Mouse (Mus musculus) thymus, postnatal 0 days (tissue): ENCODE data around the gene Bcam. TPM values are rescaled to one million over a fixed set of nuclear protein-coding genes. Genes with fewer than 3 reads are reported as not detected.

ENCODE experiments used
- DNase-seq: peaks from one replicate; pipeline ENCODE4 v3.0.0-alpha.2; 2015; ENCODE audit warnings: low spot score
- polyA plus RNA-seq: library from polyadenylated mRNA; unstranded; fragments of >200 nt; fragmentation: Nextera tagmentation; extraction: Ambion mirVana; gene quantifications from 2 replicates; pipeline ENCODE4 v1.2.1, GENCODE M21; 2015

Gene Bcam
- polyA plus RNA-seq, 1 experiment from 2014 or later, result 30.9 TPM

GRCm38 (mm10) chr7:19754065-19754464, 16.8 kb downstream of the Bcam start:
- no peak for DNase-seq

GRCm38 (mm10) chr7:19753587-19753986, 17.2 kb downstream of the Bcam start:
- DNase-seq, result no peak

GRCm38 (mm10) chr7:19752652-19753051, 18.2 kb downstream of the Bcam start:
- DNase-seq, result no peak

DNA sequence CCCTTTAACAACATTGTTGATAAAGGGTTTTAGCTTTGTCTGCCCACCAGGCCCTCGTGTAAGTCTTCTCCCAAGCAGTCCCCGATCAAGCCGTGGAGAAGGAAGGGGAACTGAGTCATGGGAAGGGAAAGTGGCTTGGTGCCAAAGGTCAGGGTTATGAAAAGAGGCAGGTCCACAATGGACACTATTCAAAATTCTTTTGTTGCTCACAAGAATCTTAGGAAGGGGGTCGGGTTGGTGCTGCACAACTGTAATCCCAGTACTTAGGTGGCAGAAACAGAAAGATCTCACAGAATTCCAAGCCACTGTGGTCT, 19.8 kb downstream of the Bcam start:
- no peak for DNase-seq

DNA sequence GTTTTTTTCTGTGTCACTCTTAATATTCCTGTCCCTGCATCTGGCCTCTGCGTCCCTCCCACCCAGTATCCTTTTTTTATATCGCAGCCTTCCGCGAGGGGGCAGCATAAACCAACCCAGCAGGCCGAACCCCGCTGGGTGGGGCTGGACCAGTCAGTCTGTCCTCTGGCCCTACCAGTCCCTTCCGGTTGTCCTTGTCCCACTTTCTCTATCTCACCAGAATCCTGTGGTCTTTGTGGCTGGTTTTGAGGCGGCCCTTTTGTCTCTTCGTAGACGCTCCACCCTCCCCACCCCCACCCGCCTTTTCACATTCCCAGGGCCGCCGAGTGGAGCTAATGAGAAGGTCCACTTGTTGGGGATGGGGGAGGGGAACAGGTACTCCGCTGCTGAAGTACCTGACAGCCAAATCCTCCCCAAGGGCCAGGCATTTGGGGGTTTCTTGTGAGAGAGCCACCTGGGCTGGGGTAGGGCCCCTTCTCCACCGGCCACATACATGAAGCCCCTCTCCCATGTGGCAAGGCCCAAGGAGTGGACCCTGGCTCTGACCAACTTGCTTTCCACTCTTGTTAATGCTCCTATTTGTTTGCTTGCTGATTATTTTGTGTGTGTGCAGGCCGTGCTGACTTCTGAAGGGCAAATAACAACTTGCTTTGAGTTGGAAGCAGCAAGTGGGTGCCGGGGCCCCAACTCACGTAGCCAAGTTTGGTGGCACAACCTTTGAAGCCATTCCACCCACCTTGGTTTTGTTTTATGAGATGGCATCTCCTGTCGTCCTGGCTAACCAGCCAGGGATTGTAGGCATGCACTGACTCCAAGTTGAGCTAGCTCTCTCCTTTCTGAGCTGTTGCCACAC, 20.4 kb downstream of the Bcam start, which contains the start of gene Nectin2:
TSS of gene Nectin2 (minus strand) at position 267 of the 853 bp plus-strand sequence.
- peak; percentile 39 for DNase-seq

DNA sequence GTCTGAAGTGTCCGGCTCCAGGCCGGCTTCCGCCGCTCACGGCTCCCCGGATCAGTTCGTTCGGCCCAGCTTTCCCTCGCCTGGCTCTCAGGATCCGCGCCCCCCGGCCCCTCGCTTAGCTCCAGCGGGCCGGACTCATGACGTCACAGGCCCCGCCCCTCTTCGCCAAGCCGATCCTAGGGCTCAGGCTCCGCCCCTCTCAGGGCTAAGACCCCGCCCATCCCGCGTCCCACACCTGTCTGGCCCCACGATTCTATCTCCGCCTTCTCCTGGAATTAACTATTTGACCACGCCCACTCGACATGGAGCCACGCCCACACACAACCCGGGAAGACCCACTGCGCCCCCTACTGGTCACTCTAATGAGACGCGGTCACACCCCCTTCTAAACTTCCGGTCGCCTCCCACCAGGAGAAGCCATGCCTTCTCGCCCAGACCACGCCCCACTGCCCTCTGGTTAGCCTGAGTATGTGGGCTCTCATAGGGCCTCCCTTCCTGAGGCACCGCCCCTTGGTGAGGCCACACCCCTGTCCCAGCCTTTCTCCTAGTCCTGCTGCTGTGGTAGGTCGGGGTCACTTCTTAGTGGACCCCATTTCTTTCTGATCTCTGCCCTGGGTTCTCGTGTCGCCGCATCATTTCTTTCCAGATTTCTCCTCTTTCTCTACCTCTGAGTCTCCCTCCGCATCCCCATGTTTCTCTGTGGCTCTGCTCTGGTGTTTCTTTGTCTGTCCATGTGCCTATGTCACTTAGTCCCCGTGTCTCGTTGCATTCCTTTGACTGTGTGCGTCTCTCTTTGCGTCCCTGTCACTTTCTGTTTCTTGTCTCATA, 21.2 kb downstream of the Bcam start:
- peak; percentile 65 for DNase-seq

- DNase-seq, result peak; percentile 8
These were observed 22.3 kb downstream of the Bcam start for GRCm38 (mm10) chr7:19748219-19749195.

GRCm38 (mm10) chr7:19747420-19748218, 23.2 kb downstream of the Bcam start:
- no peak for DNase-seq

DNA sequence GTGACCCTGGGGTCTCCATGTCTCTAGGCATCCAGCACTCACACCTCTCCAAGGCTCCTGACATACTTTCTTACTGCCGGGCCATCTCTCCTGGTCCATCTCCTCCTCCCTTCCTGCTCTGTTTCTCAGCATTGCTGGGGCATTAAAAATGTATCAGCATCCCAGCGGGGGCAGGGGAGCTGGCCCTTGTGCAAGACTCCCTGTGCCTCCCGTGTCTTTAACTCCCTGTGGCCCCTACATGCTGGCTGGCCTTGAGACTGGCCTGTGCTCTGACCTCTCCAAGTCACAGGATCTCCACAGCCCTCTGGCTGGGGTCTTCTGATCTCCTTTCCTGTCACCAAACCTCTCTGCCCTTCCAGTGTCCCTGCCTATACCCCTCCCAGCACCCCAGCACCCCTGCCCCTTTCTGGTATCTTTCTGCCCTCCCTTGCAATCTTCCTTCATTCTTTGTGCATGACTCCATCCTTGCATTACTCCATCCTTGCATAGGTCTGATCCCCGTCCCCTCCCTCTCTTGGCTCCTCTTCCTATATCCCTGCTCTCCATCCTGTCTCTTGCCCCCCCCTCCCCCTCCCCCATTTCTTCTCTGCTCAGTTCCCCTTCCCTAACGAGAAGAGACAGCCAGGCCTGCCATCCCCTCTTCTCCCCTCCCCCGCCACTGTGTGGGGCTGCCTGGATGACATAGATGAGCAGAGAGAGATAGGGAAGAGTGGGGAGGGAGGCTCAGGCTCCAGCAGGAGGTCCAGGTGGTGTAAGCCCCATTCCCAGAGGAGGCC, 24.2 kb downstream of the Bcam start:
- no peak for DNase-seq

- no peak for DNase-seq
These were observed 24.8 kb downstream of the Bcam start for GRCm38 (mm10) chr7:19745971-19746370.

GRCm38 (mm10) chr7:19744590-19745385, 26.0 kb downstream of the Bcam start:
- DNase-seq, result no peak

- DNase-seq, result no peak
These were observed 27.0 kb downstream of the Bcam start for GRCm38 (mm10) chr7:19743791-19744190.

GRCm38 (mm10) chr7:19742468-19742867, 28.3 kb downstream of the Bcam start:
- no peak for DNase-seq

- DNase-seq, result no peak
These were observed 29.3 kb downstream of the Bcam start for GRCm38 (mm10) chr7:19741329-19742031.

DNA sequence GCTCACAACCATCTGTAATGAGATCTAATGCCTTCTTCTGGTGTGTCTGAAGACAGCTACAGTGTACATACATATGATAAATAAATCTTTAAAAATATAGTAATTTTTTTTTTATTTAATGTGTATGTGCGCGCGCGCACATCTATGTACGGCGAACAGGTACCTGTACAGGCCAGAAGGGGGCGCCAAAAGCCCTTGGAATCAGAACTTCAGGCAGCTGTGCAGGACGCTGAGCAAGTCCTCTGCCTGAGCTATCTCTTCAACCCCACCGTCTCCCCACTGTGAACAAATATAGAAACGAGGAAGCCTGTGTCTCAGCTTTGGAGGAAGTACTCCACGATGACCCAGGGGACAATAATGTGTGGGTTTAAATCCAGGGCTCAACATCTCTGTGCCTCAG, 30.5 kb downstream of the Bcam start:
- no peak for DNase-seq

DNA sequence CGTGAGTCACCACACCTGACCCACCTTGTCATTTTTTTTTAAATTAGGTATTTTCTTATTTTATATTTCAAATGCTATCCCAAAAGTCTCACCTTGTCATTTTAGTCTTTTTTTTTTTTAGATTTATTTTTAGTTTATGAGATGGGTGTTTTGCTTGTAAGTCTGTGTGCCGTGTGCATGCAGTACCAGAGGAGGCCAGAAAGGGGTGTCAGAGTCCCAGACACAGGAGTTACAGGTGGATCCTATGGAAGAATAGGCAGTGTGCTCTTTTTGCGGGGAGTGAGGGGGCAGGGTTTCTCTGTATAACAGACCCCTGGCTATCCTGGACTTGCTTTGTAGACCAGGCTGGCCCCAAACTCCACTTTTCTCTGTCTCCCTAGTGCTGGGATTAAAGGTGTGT, 32.0 kb downstream of the Bcam start:
- no peak for DNase-seq

- DNase-seq, result no peak
These were observed 34.3 kb downstream of the Bcam start for GRCm38 (mm10) chr7:19736389-19737057.
